Mouse (Mus musculus): ENCODE measurements at regions not wholly inside any gene's neighbourhood (a gene's known extent, or its start where the extent isn't known, plus 50 kb on each side); places are given as distances from the start of the nearest gene placed in this dataset.

- ATAC-seq (ENCODE audit: low read depth): no peak
- H3K27me3 ChIP-seq (replicated peaks; ENCODE audit: control insufficient read depth, insufficient read depth, low read length): no peaks in the 10 kb centered on the region
These were observed 168.1 kb upstream of the Sp8 start for GRCm38 (mm10) chr12:118677989-118678388.

GRCm38 (mm10) chr12:118661575-118661974 is 184.6 kb upstream of the Sp8 start:
- DNase-seq (ENCODE audit: low spot score): peak; percentile 28
- H3K9ac ChIP-seq (ENCODE audit: low read depth, low read length): no peak overlapping the region
- no peak overlapping the region for H3K27ac ChIP-seq (replicated peaks; ENCODE audit: low read depth, low read length)
- peaks cover 11% of the 10 kb centered on the region for H3K27me3 ChIP-seq (replicated peaks; ENCODE audit: control insufficient read depth, insufficient read depth, low read length)
- no peaks in the 10 kb centered on the region for H3K4me1 ChIP-seq (ENCODE audit: control insufficient read depth, insufficient read depth, low read length)
- 23% methylated on average over 9 of the region's 9 CpGs for WGBS
- no peaks in the 10 kb centered on the region for H3K9me3 ChIP-seq (ENCODE audit: control insufficient read depth, low read length)
- no peak overlapping the region for H3K4me3 ChIP-seq (ENCODE audit: low read depth, low read length)
- no peaks in the 10 kb centered on the region for H3K36me3 ChIP-seq (ENCODE audit: control insufficient read depth, insufficient read depth, low read length)
- no peak for ATAC-seq (ENCODE audit: low read depth)
- no peak overlapping the region for H3K4me2 ChIP-seq (ENCODE audit: low read depth, low read length)

More at GRCm38 (mm10) chr12:118677989-118678388, 168.1 kb upstream of the Sp8 start:
- Histone ChIP-seq H3K4me3 (ENCODE audit: low read depth, low read length) (no peak overlapping the region), H3K4me1 (ENCODE audit: control insufficient read depth, insufficient read depth, low read length) (no peaks in the 10 kb centered on the region), H3K9ac (ENCODE audit: low read depth, low read length) (no peak overlapping the region), H3K27ac (replicated peaks; ENCODE audit: low read depth, low read length) (no peak overlapping the region), H3K9me3 (ENCODE audit: control insufficient read depth, low read length) (no peaks in the 10 kb centered on the region), H3K36me3 (ENCODE audit: control insufficient read depth, insufficient read depth, low read length) (no peaks in the 10 kb centered on the region), H3K4me2 (ENCODE audit: low read depth, low read length) (no peak overlapping the region)
- DNase-seq (ENCODE audit: low spot score): no peak
- WGBS: 82% methylated on average over 4 of the region's 4 CpGs

- Histone ChIP-seq H3K9me3 (ENCODE audit: control insufficient read depth, low read length) (no peaks in the 10 kb centered on the region), H3K27me3 (replicated peaks; ENCODE audit: control insufficient read depth, insufficient read depth, low read length) (peaks cover 11% of the 10 kb centered on the region), H3K36me3 (ENCODE audit: control insufficient read depth, insufficient read depth, low read length) (no peaks in the 10 kb centered on the region), H3K4me2 (ENCODE audit: low read depth, low read length) (peak overlapping the region; percentile 24), H3K9ac (ENCODE audit: low read depth, low read length) (no peak overlapping the region), H3K4me3 (ENCODE audit: low read depth, low read length) (no peak overlapping the region), H3K27ac (replicated peaks; ENCODE audit: low read depth, low read length) (no peak overlapping the region), H3K4me1 (ENCODE audit: control insufficient read depth, insufficient read depth, low read length) (no peaks in the 10 kb centered on the region)
- 4% methylated on average over 5 of the region's 5 CpGs for WGBS
- DNase-seq (ENCODE audit: low spot score) (peak; percentile 13), ATAC-seq (ENCODE audit: low read depth) (no peak)
These were observed 185.0 kb upstream of the Sp8 start for GRCm38 (mm10) chr12:118661214-118661486.

- Histone ChIP-seq H3K9me3 (ENCODE audit: control insufficient read depth, low read length) (no peaks in the 10 kb centered on the region), H3K9ac (ENCODE audit: low read depth, low read length) (no peak overlapping the region), H3K27ac (replicated peaks; ENCODE audit: low read depth, low read length) (no peak overlapping the region), H3K4me1 (ENCODE audit: control insufficient read depth, insufficient read depth, low read length) (no peaks in the 10 kb centered on the region), H3K4me3 (ENCODE audit: low read depth, low read length) (no peak overlapping the region), H3K36me3 (ENCODE audit: control insufficient read depth, insufficient read depth, low read length) (no peaks in the 10 kb centered on the region), H3K27me3 (replicated peaks; ENCODE audit: control insufficient read depth, insufficient read depth, low read length) (peaks cover 11% of the 10 kb centered on the region), H3K4me2 (ENCODE audit: low read depth, low read length) (peak overlapping the region; percentile 24)
- ATAC-seq (ENCODE audit: low read depth): no peak
- WGBS: 6% methylated on average over 12 of the region's 12 CpGs
- peak; percentile 10 for DNase-seq (ENCODE audit: low spot score)
These were observed 185.5 kb upstream of the Sp8 start for GRCm38 (mm10) chr12:118660384-118661213.

GRCm38 (mm10) chr12:118659240-118660120 is 186.6 kb upstream of the Sp8 start:
- H3K27ac ChIP-seq (replicated peaks; ENCODE audit: low read depth, low read length): no peak overlapping the region
- ATAC-seq (ENCODE audit: low read depth): no peak
- no peak overlapping the region for H3K4me2 ChIP-seq (ENCODE audit: low read depth, low read length)
- H3K4me1 ChIP-seq (ENCODE audit: control insufficient read depth, insufficient read depth, low read length): no peaks in the 10 kb centered on the region
- no peaks in the 10 kb centered on the region for H3K36me3 ChIP-seq (ENCODE audit: control insufficient read depth, insufficient read depth, low read length)
- no peak overlapping the region for H3K4me3 ChIP-seq (ENCODE audit: low read depth, low read length)
- peaks cover 11% of the 10 kb centered on the region for H3K27me3 ChIP-seq (replicated peaks; ENCODE audit: control insufficient read depth, insufficient read depth, low read length)
- WGBS: 37% methylated on average over 14 of the region's 14 CpGs
- peak; percentile 5 for DNase-seq (ENCODE audit: low spot score)
- no peak overlapping the region for H3K9ac ChIP-seq (ENCODE audit: low read depth, low read length)
- H3K9me3 ChIP-seq (ENCODE audit: control insufficient read depth, low read length): no peaks in the 10 kb centered on the region

GRCm38 (mm10) chr12:118650483-118651160 is 195.5 kb upstream of the Sp8 start:
- DNase-seq (ENCODE audit: low spot score) (peak; percentile 58), ATAC-seq (ENCODE audit: low read depth) (peak; percentile 81; the same call in 1 of the 2 replicates)
- 33% methylated on average over 4 of the region's 4 CpGs for WGBS
- Histone ChIP-seq H3K9ac (ENCODE audit: low read depth, low read length) (no peak overlapping the region), H3K27ac (replicated peaks; ENCODE audit: low read depth, low read length) (no peak overlapping the region), H3K4me3 (ENCODE audit: low read depth, low read length) (no peak overlapping the region), H3K4me2 (ENCODE audit: low read depth, low read length) (no peak overlapping the region), H3K36me3 (ENCODE audit: control insufficient read depth, insufficient read depth, low read length) (no peaks in the 10 kb centered on the region), H3K4me1 (ENCODE audit: control insufficient read depth, insufficient read depth, low read length) (no peaks in the 10 kb centered on the region), H3K9me3 (ENCODE audit: control insufficient read depth, low read length) (no peaks in the 10 kb centered on the region), H3K27me3 (replicated peaks; ENCODE audit: control insufficient read depth, insufficient read depth, low read length) (no peaks in the 10 kb centered on the region)

- no peak overlapping the region for H3K4me3 ChIP-seq (ENCODE audit: low read depth, low read length)
- no peak overlapping the region for H3K4me2 ChIP-seq (ENCODE audit: low read depth, low read length)
- no peak overlapping the region for H3K9ac ChIP-seq (ENCODE audit: low read depth, low read length)
- no peaks in the 10 kb centered on the region for H3K9me3 ChIP-seq (ENCODE audit: control insufficient read depth, low read length)
- H3K27ac ChIP-seq (replicated peaks; ENCODE audit: low read depth, low read length): no peak overlapping the region
- H3K4me1 ChIP-seq (ENCODE audit: control insufficient read depth, insufficient read depth, low read length): no peaks in the 10 kb centered on the region
- ATAC-seq (ENCODE audit: low read depth) (no peak), DNase-seq (ENCODE audit: low spot score) (no peak)
- H3K36me3 ChIP-seq (ENCODE audit: control insufficient read depth, insufficient read depth, low read length): no peaks in the 10 kb centered on the region
- WGBS: 87% methylated on average over 3 of the region's 3 CpGs
- no peaks in the 10 kb centered on the region for H3K27me3 ChIP-seq (replicated peaks; ENCODE audit: control insufficient read depth, insufficient read depth, low read length)
These were observed 196.7 kb upstream of the Sp8 start for GRCm38 (mm10) chr12:118649323-118649973.

GRCm38 (mm10) chr12:118648673-118649072 is 197.5 kb upstream of the Sp8 start:
- H3K36me3 ChIP-seq (ENCODE audit: control insufficient read depth, insufficient read depth, low read length): no peaks in the 10 kb centered on the region
- H3K4me3 ChIP-seq (ENCODE audit: low read depth, low read length): no peak overlapping the region
- H3K27me3 ChIP-seq (replicated peaks; ENCODE audit: control insufficient read depth, insufficient read depth, low read length): no peaks in the 10 kb centered on the region
- ATAC-seq (ENCODE audit: low read depth) (no peak), DNase-seq (ENCODE audit: low spot score) (no peak)
- H3K4me2 ChIP-seq (ENCODE audit: low read depth, low read length): no peak overlapping the region
- H3K27ac ChIP-seq (replicated peaks; ENCODE audit: low read depth, low read length): no peak overlapping the region
- H3K9me3 ChIP-seq (ENCODE audit: control insufficient read depth, low read length): no peaks in the 10 kb centered on the region
- H3K4me1 ChIP-seq (ENCODE audit: control insufficient read depth, insufficient read depth, low read length): no peaks in the 10 kb centered on the region
- H3K9ac ChIP-seq (ENCODE audit: low read depth, low read length): no peak overlapping the region

All from embryonic facial prominence, embryonic 14.5 days (tissue).